Mouse (Mus musculus): ENCODE measurements around the gene Atxn7l1. TPM values are rescaled to one million over a fixed set of nuclear protein-coding genes. Genes with fewer than 3 reads are reported as not detected.

Gene Atxn7l1
- polyA plus RNA-seq, 1 experiment from 2014 or later = 13.6 TPM

- Histone ChIP-seq H3K4me1 (no peaks in the 10 kb centered on the region), H3K4me3 (no peak overlapping the region), H3K9me3 (no peaks in the 10 kb centered on the region), H3K27ac (no peak overlapping the region), H3K27me3 (ENCODE audit: insufficient read depth, poor library complexity, severe bottlenecking) (no peaks in the 10 kb centered on the region), H3K36me3 (no peaks in the 10 kb centered on the region)
- no peak for DNase-seq (ENCODE audit: low spot score)
- WGBS = 49% methylated on average over 6 of the region's 6 CpGs
These were observed 258.0 kb downstream of the Atxn7l1 start for GRCm38 (mm10) chr12:33405398-33406026.

GRCm38 (mm10) chr12:33411580-33412151, 264.2 kb downstream of the Atxn7l1 start:
- Histone ChIP-seq H3K27me3 (ENCODE audit: insufficient read depth, poor library complexity, severe bottlenecking) (no peaks in the 10 kb centered on the region), H3K4me3 (no peak overlapping the region), H3K4me1 (no peaks in the 10 kb centered on the region), H3K27ac (no peak overlapping the region), H3K9me3 (no peaks in the 10 kb centered on the region), H3K36me3 (no peaks in the 10 kb centered on the region)
- DNase-seq (ENCODE audit: low spot score) = no peak
- WGBS = 48% methylated on average over 6 of the region's 6 CpGs

Other genes starting within 250 kb of the Atxn7l1 start
- gene Sypl, start 193.8 kb upstream of the Atxn7l1 start, polyA plus RNA-seq (2016; fragmentation: Nextera tagmentation; extraction: Ambion mirVana) = 80.8 and 91.5 TPM in 2 replicates
- gene Cdhr3, start 54.8 kb upstream of the Atxn7l1 start, polyA plus RNA-seq (2016; fragmentation: Nextera tagmentation; extraction: Ambion mirVana) = 0.43 and 0.59 TPM in 2 replicates
- 0.34 TPM in 1 of 2 replicates, not detected in the other for gene Efcab10, start 247.2 kb downstream of the Atxn7l1 start, polyA plus RNA-seq (2016; fragmentation: Nextera tagmentation; extraction: Ambion mirVana)